In the genomic region with DNA sequence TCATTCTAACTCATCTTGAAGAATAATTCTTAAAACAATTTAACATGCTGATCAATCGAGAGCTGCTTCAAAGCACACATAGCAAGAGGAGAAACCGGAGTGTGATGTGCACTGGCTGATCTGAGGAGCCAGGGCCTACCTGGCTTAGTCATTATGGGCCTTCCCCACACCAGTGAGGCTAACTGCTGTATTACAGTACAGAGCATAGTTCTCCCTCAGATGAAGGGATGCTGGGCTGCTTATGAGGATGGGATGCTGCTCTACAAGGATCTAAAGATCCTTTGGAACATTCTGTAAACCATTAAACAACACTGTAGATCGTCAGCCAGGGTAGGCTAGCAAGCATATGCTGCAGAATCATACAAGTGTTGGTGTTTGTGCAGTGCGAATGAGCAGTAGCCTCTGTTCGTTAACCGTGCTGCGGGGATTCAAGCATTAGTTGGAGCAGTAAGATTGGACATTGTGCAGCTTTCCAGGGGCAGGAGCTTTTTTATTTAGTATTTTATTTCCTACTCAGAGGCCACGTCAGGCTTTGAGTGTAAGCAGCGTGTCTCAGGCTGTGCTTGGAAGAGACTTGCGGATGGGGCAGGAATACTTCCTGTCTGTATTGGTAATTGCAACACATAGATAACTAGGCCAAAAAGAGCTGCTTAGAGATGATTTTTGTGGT, we compare ENCODE assay signal across 9 mouse cellular contexts. TPM values are rescaled to one million over a fixed set of nuclear protein-coding genes. Genes with fewer than 3 reads are reported as not detected.
DNase-seq lines count a peak whose midpoint lies in the region; ATAC-seq lines count a peak whose summit lies in the region.
"Had no signal": no experiment of that assay in that cellular context is flagged by ENCODE, and none has a peak within 500 bp of the region (broad histone marks: within the 10 kb centered on the region; RNA-seq: fewer than 3 reads in every experiment).

No protein-coding gene starts in this region.

- no peak overlapping the region for H3K4me3 ChIP-seq in intestine, embryonic 14.5 days (ENCODE audit: low read depth, low read length)
- H3K4me3 ChIP-seq in intestine, embryonic 15.5 days (replicated peaks): no peak overlapping the region
- H3K4me3 ChIP-seq in hindbrain, embryonic 14.5 days (replicated peaks; ENCODE audit: low read length): peak overlapping the region; percentile 40
- H3K4me3 ChIP-seq in neural tube, embryonic 15.5 days (replicated peaks): peak overlapping the region; percentile 48

- H3K36me3 ChIP-seq in intestine, embryonic 14.5 days (ENCODE audit: control insufficient read depth, insufficient read depth, low read length): peaks cover 19% of the 10 kb centered on the region
- H3K36me3 ChIP-seq in intestine, embryonic 15.5 days: peaks cover 8% of the 10 kb centered on the region
- peaks cover 17% of the 10 kb centered on the region; the same call in 1 of the 2 replicates for H3K36me3 ChIP-seq in hindbrain, embryonic 14.5 days (replicated peaks; ENCODE audit: control insufficient read depth, insufficient read depth)
- peaks cover 9% of the 10 kb centered on the region; the same call in 1 of the 2 replicates for H3K36me3 ChIP-seq in neural tube, embryonic 15.5 days

- ATAC-seq in intestine, embryonic 14.5 days (replicated peaks; ENCODE audit: low FRiP score, low TSS enrichment, low read depth): no peak
- ATAC-seq in intestine, embryonic 15.5 days: no peak
- ATAC-seq in hindbrain, embryonic 14.5 days (ENCODE audit: low FRiP score): no peak
- ATAC-seq in neural tube, embryonic 15.5 days (ENCODE audit: low FRiP score): no peak

- H3K9me3 ChIP-seq in intestine, embryonic 14.5 days (ENCODE audit: control insufficient read depth, low read length): no peaks in the 10 kb centered on the region
- H3K9me3 ChIP-seq in intestine, embryonic 15.5 days: no peaks in the 10 kb centered on the region
- no peaks in the 10 kb centered on the region for H3K9me3 ChIP-seq in hindbrain, embryonic 14.5 days (ENCODE audit: control insufficient read depth, low read length)
- H3K9me3 ChIP-seq in neural tube, embryonic 15.5 days (replicated peaks): no peaks in the 10 kb centered on the region

- WGBS in intestine, embryonic 14.5 days: 85% methylated on average over 10 of the region's 10 CpGs
- WGBS in intestine, embryonic 15.5 days: 84% methylated on average over 10 of the region's 10 CpGs
- WGBS in hindbrain, embryonic 14.5 days: 70% methylated on average over 10 of the region's 10 CpGs
- 52% methylated on average over 10 of the region's 10 CpGs for WGBS in neural tube, embryonic 15.5 days

- no peaks in the 10 kb centered on the region for H3K27me3 ChIP-seq in intestine, embryonic 14.5 days (replicated peaks; ENCODE audit: control insufficient read depth, insufficient read depth, low read length)
- no peaks in the 10 kb centered on the region for H3K27me3 ChIP-seq in intestine, embryonic 15.5 days (replicated peaks)
- no peaks in the 10 kb centered on the region for H3K27me3 ChIP-seq in hindbrain, embryonic 14.5 days (ENCODE audit: control insufficient read depth, insufficient read depth, low read length)
- H3K27me3 ChIP-seq in neural tube, embryonic 15.5 days (replicated peaks): no peaks in the 10 kb centered on the region

- no peak overlapping the region for H3K9ac ChIP-seq in intestine, embryonic 14.5 days (ENCODE audit: low read length)
- H3K9ac ChIP-seq in intestine, embryonic 15.5 days: no peak overlapping the region
- H3K9ac ChIP-seq in hindbrain, embryonic 14.5 days: peak overlapping the region; percentile 63
- peak overlapping the region; percentile 53 for H3K9ac ChIP-seq in neural tube, embryonic 15.5 days (replicated peaks)

- peak; percentile 47 for DNase-seq in intestine, embryonic 14.5 days (ENCODE audit: low spot score)
- DNase-seq in right cerebral cortex, postnatal 25 days: peak; percentile 39
- DNase-seq in right cerebral cortex, postnatal 14 days: no peak
- DNase-seq in hindbrain, embryonic 14.5 days (ENCODE audit: low spot score): no peak
- DNase-seq in spleen, postnatal 14 days (ENCODE audit: low spot score in 2 of 2): no peak
- DNase-seq: retina, postnatal 1 day had no signal

- no peak overlapping the region for H3K4me2 ChIP-seq in intestine, embryonic 14.5 days (ENCODE audit: low read length)
- H3K4me2 ChIP-seq in intestine, embryonic 15.5 days (replicated peaks): no peak overlapping the region
- H3K4me2 ChIP-seq in hindbrain, embryonic 14.5 days (replicated peaks): peak overlapping the region; percentile 73
- H3K4me2 ChIP-seq in neural tube, embryonic 15.5 days: peak overlapping the region; percentile 67

- H3K27ac ChIP-seq in intestine, embryonic 14.5 days (ENCODE audit: low read depth): no peak overlapping the region
- no peak overlapping the region for H3K27ac ChIP-seq in intestine, embryonic 15.5 days
- peak overlapping the region; percentile 94 for H3K27ac ChIP-seq in hindbrain, embryonic 14.5 days
- peak overlapping the region; percentile 75 for H3K27ac ChIP-seq in neural tube, embryonic 15.5 days (replicated peaks)
- H3K27ac ChIP-seq: kidney, postnatal 0 days had no signal

- H3K4me1 ChIP-seq in intestine, embryonic 14.5 days (replicated peaks; ENCODE audit: control insufficient read depth, insufficient read depth, low read length): peaks cover 13% of the 10 kb centered on the region; the same call in 1 of the 2 replicates
- H3K4me1 ChIP-seq in intestine, embryonic 15.5 days (replicated peaks): 0 out of 2 replicates have a peak, but pooled peaks cover 2% of the 10 kb centered on the region
- peaks cover 8% of the 10 kb centered on the region for H3K4me1 ChIP-seq in hindbrain, embryonic 14.5 days (replicated peaks; ENCODE audit: control insufficient read depth, insufficient read depth, low read length)
- H3K4me1 ChIP-seq in neural tube, embryonic 15.5 days: peaks cover 35% of the 10 kb centered on the region

RNA-seq across cellular contexts. Expression of a gene that starts 33.9 kb away (rescaled TPM):
- polyA plus RNA-seq in intestine, embryonic 14.5 days (2014; fragmentation: Nextera tagmentation; extraction: Ambion mirVana): 34.6 and 36.8 TPM in 2 replicates
- polyA plus RNA-seq in intestine, embryonic 15.5 days (2015; fragmentation: Nextera tagmentation; extraction: Ambion mirVana): 35.0 and 39.3 TPM in 2 replicates
- 36.9 and 39.1 TPM in 2 replicates for polyA plus RNA-seq in hindbrain, embryonic 14.5 days (2014; fragmentation: Nextera tagmentation; extraction: Ambion mirVana)
- polyA plus RNA-seq in neural tube, embryonic 15.5 days (2015; fragmentation: Nextera tagmentation; extraction: Ambion mirVana): 43.1 and 43.9 TPM in 2 replicates

Comparison
In these comparisons a context has a peak if more than half of its experiments do, and no peak if none do; other contexts are left out.
1. DNase-seq: peak in intestine, embryonic 14.5 days (single experiment) and right cerebral cortex, postnatal 25 days (single experiment); none in right cerebral cortex, postnatal 14 days (single experiment), hindbrain, embryonic 14.5 days (single experiment) and spleen, postnatal 14 days (0 of 2).
2. H3K27ac ChIP-seq: peak in hindbrain, embryonic 14.5 days (single experiment) and neural tube, embryonic 15.5 days (single experiment); none in intestine, embryonic 14.5 days (single experiment) and intestine, embryonic 15.5 days (single experiment).
3. H3K4me2 ChIP-seq: peak in hindbrain, embryonic 14.5 days (single experiment) and neural tube, embryonic 15.5 days (single experiment); none in intestine, embryonic 14.5 days (single experiment) and intestine, embryonic 15.5 days (single experiment).
4. H3K4me3 ChIP-seq: peak in hindbrain, embryonic 14.5 days (single experiment) and neural tube, embryonic 15.5 days (single experiment); none in intestine, embryonic 14.5 days (single experiment) and intestine, embryonic 15.5 days (single experiment).
5. H3K9ac ChIP-seq: peak in hindbrain, embryonic 14.5 days (single experiment) and neural tube, embryonic 15.5 days (single experiment); none in intestine, embryonic 14.5 days (single experiment) and intestine, embryonic 15.5 days (single experiment).